Mouse (Mus musculus) stomach, postnatal 0 days (tissue): ENCODE data around the gene Gm11084. TPM values are rescaled to one million over a fixed set of nuclear protein-coding genes. Genes with fewer than 3 reads are reported as not detected.
A peak's percentile ranks its signal among the peaks of the same experiment; 100 is the strongest.

Source experiments
- ATAC-seq: fragments of 200-750 bp; cut with Nextera tagmentation; 2 replicates; pipeline ENCODE4 v1.8.0; 2017; ENCODE audit not compliant: low FRiP score, low TSS enrichment
- DNase-seq: peaks from one replicate; pipeline ENCODE4 v3.0.0-alpha.2; 2016; ENCODE audit warnings: low spot score
- H3K27ac ChIP-seq: fragments of 300-500 bp; sonication (generic); replicated peaks from 2 replicates; pipeline ENCODE4 v1.5.1; 2014; ENCODE audit warnings: mild to moderate bottlenecking, control low read depth
- H3K27me3 ChIP-seq: fragments of 300-500 bp; sonication (generic); 2 replicates; pipeline ENCODE4 v1.6.1; 2014; ENCODE audit warnings: low read length; ENCODE audit not compliant: control insufficient read depth, insufficient read depth
- H3K36me3 ChIP-seq: fragments of 300-500 bp; sonication (generic); 2 replicates; pipeline ENCODE4 v1.6.1; 2014; ENCODE audit warnings: low read length, mixed read lengths; ENCODE audit not compliant: control insufficient read depth, insufficient read depth
- H3K4me1 ChIP-seq: fragments of 300-500 bp; sonication (generic); replicated peaks from 2 replicates; pipeline ENCODE4 v1.6.1; 2014; ENCODE audit warnings: antibody characterized with exemption; ENCODE audit not compliant: control insufficient read depth, insufficient read depth
- H3K4me2 ChIP-seq: fragments of 300-500 bp; sonication (generic); replicated peaks from 2 replicates; pipeline ENCODE4 v1.6.1; 2014; ENCODE audit warnings: low read depth, mild to moderate bottlenecking, control low read depth, moderate library complexity
- H3K4me3 ChIP-seq: fragments of 300-500 bp; sonication (generic); 2 replicates; pipeline ENCODE4 v1.5.1; 2014; ENCODE audit warnings: low read depth, low read length, control low read depth
- H3K9ac ChIP-seq: fragments of 300-500 bp; sonication (generic); 2 replicates; pipeline ENCODE4 v1.6.1; 2014; ENCODE audit warnings: mild to moderate bottlenecking, low read length, control low read depth, mixed read lengths
- H3K9me3 ChIP-seq: fragments of 300-500 bp; sonication (generic); 2 replicates; pipeline ENCODE4 v1.6.1; 2016; ENCODE audit warnings: low read length; ENCODE audit not compliant: control insufficient read depth
- CTCF ChIP-seq: IDR thresholded peaks from 2 replicates; pipeline ENCODE4 v1.5.1; 2016; ENCODE audit warnings: antibody characterized with exemption, low read depth, mild to moderate bottlenecking, moderate library complexity
- EP300 ChIP-seq: optimal IDR thresholded peaks from 2 replicates; pipeline ENCODE3; 2016; ENCODE audit warnings: antibody characterized with exemption
- WGBS: fragments of 180-500 bp; shearing (Covaris S2); extraction: QIAGEN DNeasy Blood & Tissue Kit; methylation state at CpG from one replicate; pipeline ENCODE4 v1.1.7; 2014; 5-methylcytosine and 5-hydroxymethylcytosine counted together
- polyA plus RNA-seq: library from polyadenylated mRNA; unstranded; fragments of >200 nt; fragmentation: Nextera tagmentation; extraction: Ambion mirVana; gene quantifications from 2 replicates; pipeline ENCODE4 v1.2.1, GENCODE M21; 2015

Gm11084 gene
- polyA plus RNA-seq, 1 experiment from 2014 or later, result not detected

DNA sequence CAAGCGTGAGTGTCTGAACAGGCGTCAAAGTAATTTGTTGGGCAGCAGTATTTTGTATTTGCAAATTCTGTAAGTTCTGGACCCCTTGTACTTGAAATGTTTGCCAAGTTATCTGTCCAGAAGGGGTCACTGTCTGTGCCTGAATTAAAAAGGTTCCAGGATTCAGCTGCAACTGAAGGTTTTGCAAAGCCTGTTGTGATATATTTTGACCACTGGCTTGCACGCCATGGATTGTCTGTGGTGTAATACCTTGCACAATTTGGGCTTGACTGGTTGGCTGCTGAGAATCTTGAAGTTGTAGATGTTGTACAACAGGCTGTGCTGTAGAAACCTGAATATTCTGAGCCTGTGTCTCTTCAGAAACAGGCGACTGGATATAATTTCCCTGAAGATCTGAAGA is 16.2 kb downstream of the Gm11084 start:
- no peak for TF ChIP-seq EP300
- peak; percentile 39 for TF ChIP-seq CTCF
- Histone ChIP-seq H3K9ac (no peak overlapping the region), H3K36me3 (peaks cover 9% of the 10 kb centered on the region), H3K4me1 (no peaks in the 10 kb centered on the region), H3K9me3 (no peaks in the 10 kb centered on the region), H3K27ac (no peak overlapping the region), H3K27me3 (no peaks in the 10 kb centered on the region), H3K4me3 (no peak overlapping the region), H3K4me2 (no peak overlapping the region)
- 91% methylated on average over 4 of the region's 4 CpGs for WGBS
- ATAC-seq, result no peak
- DNase-seq, result no peak

DNA sequence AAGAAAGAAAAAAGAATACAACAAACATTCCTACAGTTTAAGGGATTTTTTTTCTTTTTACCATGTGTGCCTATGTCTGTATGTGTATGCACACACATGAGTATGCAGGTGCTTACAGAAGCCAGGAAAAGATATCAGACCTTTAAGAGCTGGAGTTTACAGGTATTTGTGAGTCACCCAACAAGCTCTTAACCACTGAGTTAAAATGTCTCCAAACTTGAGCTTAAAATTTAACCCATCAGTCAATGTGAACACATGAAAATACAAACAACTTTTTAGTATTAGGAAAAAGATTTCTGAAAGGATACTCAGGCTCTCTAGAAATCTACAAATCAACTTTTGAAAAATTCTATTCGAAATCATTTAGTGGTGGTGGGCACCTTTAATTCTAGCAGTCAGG is 18.0 kb downstream of the Gm11084 start:
- no peak for ATAC-seq
- Histone ChIP-seq H3K27me3 (no peaks in the 10 kb centered on the region), H3K27ac (no peak overlapping the region), H3K9ac (no peak overlapping the region), H3K4me3 (no peak overlapping the region), H3K4me1 (no peaks in the 10 kb centered on the region), H3K9me3 (no peaks in the 10 kb centered on the region), H3K36me3 (peaks cover 9% of the 10 kb centered on the region), H3K4me2 (no peak overlapping the region)
- DNase-seq, result no peak
- 96% methylated on average over 1 of the region's 1 CpGs for WGBS
- TF ChIP-seq CTCF, result no peak

DNA sequence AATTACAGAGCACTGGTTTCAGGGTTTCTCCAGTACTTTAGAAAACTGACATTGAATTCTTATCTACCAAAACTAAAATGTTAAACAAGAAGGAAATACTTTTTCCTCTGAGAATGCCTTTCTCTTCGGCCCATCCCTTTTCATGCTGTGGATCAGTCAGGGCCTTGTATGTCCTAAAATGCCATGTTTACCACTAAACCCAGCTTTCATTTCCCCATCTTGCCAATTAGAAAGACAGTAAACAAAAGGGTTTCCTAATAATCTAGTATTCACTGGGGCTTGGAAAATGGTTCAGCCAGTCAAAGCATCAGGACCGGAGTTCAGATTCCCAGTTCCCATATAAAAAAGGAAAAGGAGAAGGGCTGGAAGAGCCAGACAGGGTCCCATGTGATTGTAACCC is 21.1 kb downstream of the Gm11084 start:
- 86% methylated on average over 2 of the region's 2 CpGs for WGBS
- no peak for ATAC-seq

DNA sequence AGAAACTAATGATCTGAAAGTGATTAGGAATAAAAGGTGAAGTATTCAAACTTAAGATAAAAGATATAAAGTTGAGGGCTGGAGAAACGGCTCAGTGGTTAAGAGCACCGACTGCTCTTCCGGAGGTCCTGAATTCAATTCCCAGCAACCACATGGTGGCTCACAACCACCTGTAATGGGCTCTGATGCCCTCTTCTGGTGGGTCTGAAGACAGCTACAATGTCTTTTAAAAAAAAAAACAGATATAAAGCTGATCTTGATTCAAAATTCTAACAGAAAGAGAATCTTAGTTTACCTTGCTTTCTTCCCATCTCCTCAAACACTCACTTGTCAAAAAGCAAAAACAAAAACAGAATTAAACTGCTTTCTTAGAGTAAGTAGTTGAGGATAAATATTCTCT is 30.1 kb downstream of the Gm11084 start:
- H3K27ac ChIP-seq, result no peak overlapping the region
- no peak overlapping the region for H3K4me3 ChIP-seq
- DNase-seq (no peak), ATAC-seq (no peak)
- H3K36me3 ChIP-seq, result no peaks in the 10 kb centered on the region
- no peak overlapping the region for H3K9ac ChIP-seq
- no peaks in the 10 kb centered on the region for H3K4me1 ChIP-seq
- 96% methylated on average over 3 of the region's 3 CpGs for WGBS
- H3K4me2 ChIP-seq, result no peak overlapping the region
- no peaks in the 10 kb centered on the region for H3K27me3 ChIP-seq
- no peak for TF ChIP-seq EP300
- H3K9me3 ChIP-seq, result no peaks in the 10 kb centered on the region

More for the DNA sequence above, 21.1 kb downstream of the Gm11084 start:
- H3K9ac ChIP-seq, result no peak overlapping the region
- H3K9me3 ChIP-seq, result no peaks in the 10 kb centered on the region
- H3K4me2 ChIP-seq, result no peak overlapping the region
- no peak overlapping the region for H3K4me3 ChIP-seq
- peaks cover 5% of the 10 kb centered on the region; the same call in 1 of the 2 replicates for H3K36me3 ChIP-seq
- no peak for DNase-seq
- H3K27ac ChIP-seq, result no peak overlapping the region
- no peaks in the 10 kb centered on the region for H3K27me3 ChIP-seq
- no peaks in the 10 kb centered on the region for H3K4me1 ChIP-seq
- TF ChIP-seq CTCF (no peak), EP300 (no peak)

DNA sequence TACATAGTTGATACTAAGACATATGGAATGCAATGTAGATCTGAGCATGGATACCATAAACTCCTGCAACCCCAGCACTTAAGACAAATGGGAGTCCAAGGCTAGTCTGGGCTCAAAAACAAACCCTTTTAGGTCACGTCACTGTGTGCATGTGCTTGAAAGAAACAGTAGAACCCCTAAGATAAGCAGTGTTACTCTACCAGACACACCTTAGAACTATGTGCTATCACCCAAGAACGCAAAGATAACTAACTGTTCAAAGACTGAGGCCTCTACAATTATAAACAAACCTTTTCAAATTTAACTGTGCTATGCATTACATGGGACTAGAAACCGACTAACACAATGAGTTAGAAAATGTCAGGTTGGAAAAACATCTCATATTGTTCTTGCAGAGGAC is 33.5 kb downstream of the Gm11084 start:
- H3K9me3 ChIP-seq, result no peaks in the 10 kb centered on the region
- DNase-seq, result no peak
- 75% methylated on average over 3 of the region's 3 CpGs for WGBS

DNA sequence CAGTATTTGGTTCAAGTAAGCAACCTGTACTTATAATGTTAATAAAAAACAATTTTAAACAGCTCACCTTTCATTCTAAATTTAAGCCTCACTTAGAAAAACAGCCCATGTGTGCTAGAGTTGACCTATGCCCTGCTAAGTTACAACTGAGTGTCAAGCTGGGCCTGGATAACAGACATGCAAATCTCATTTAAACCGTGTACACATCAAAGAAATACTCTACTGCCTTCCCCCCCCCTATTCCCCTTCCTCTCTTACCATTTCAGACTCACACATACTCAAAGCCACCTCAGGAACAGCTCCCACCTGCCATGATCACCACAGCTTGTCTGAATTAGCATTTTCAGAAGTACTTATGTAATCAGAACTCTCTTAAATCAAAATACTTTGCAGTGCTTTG is 50.6 kb downstream of the Gm11084 start:
- Histone ChIP-seq H3K27ac (no peak overlapping the region), H3K4me1 (no peaks in the 10 kb centered on the region), H3K4me2 (no peak overlapping the region), H3K27me3 (no peaks in the 10 kb centered on the region), H3K36me3 (peaks cover 12% of the 10 kb centered on the region), H3K9me3 (no peaks in the 10 kb centered on the region), H3K9ac (no peak overlapping the region), H3K4me3 (no peak overlapping the region)
- ATAC-seq, result no peak
- TF ChIP-seq CTCF (no peak), EP300 (no peak)
- WGBS, result 26% methylated on average over 1 of the region's 1 CpGs
- no peak for DNase-seq

More for the DNA sequence above, 33.5 kb downstream of the Gm11084 start:
- Histone ChIP-seq H3K27me3 (no peaks in the 10 kb centered on the region), H3K27ac (no peak overlapping the region), H3K9ac (no peak overlapping the region), H3K36me3 (no peaks in the 10 kb centered on the region), H3K4me2 (no peak overlapping the region), H3K4me1 (no peaks in the 10 kb centered on the region), H3K4me3 (no peak overlapping the region)
- ATAC-seq, result no peak
- TF ChIP-seq CTCF, result no peak
- no peak for TF ChIP-seq EP300
